Mouse (Mus musculus): ENCODE results near the gene Ccn2.
"Not testable (repeated sequence)": the region's sequence is repeated elsewhere in the genome, so short reads cannot be mapped to it uniquely, and the experiment has no call there.

Ccn2 gene

GRCm38 (mm10) chr10:24603035-24603434 is 7.8 kb downstream of the Ccn2 start:
- DNase-seq (ENCODE audit: low spot score in 2 of 2): no peak

GRCm38 (mm10) chr10:24603727-24604126 is 8.5 kb downstream of the Ccn2 start:
- no peak for DNase-seq (ENCODE audit: low spot score in 2 of 2)

- no peak for DNase-seq (ENCODE audit: low spot score in 2 of 2)
Measured at GRCm38 (mm10) chr10:24609146-24609545, 13.9 kb downstream of the Ccn2 start.

DNA sequence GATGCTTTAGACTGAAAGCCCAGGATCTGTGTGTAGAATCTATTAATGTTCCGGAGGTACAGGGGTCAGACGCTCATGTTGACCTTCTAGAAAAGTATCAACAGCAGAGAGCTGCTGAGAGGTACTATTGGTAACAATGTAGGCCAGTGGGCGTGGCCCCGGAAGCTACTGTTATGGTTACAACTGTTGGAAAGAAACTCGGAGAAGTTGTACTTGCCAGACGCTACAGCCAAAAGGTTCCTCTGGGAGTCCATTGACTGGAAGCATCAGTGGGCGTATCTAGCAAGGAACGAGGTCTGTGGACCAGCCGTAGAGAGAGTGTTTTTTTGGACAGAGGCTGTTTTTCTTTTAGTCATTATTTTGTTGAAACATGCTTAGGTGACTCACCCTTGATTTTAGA is 14.5 kb downstream of the Ccn2 start:
- DNase-seq (ENCODE audit: low spot score in 2 of 2): no peak

DNA sequence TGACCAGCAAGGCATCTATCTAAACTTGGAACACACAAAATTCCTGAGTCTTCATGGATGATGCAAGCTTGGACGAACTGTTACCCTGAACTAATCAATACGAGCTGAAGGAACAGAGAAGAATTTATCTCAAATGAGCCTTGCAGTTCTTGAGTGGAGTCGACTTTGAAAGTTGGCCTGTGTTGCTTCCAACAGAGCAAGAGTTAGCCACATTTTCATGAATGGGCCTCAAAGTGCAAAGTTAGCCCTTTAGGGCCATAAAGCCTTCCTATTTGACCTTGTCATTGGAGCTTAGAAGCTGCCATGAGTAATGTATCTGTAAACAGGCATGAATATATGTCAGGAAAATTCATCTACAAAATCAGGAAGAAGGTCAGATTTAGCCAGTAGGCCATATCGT is 19.5 kb downstream of the Ccn2 start:
- no peak for DNase-seq (ENCODE audit: low spot score in 2 of 2)

GRCm38 (mm10) chr10:24615799-24616198 is 20.6 kb downstream of the Ccn2 start:
- no peak for DNase-seq (ENCODE audit: low spot score in 2 of 2)

- DNase-seq (ENCODE audit: low spot score in 2 of 2): not testable (repeated sequence)
Measured at GRCm38 (mm10) chr10:24616572-24616971, 21.3 kb downstream of the Ccn2 start.

- DNase-seq (ENCODE audit: low spot score in 2 of 2): peak in 1 of 2 experiments; percentile 40
Measured at GRCm38 (mm10) chr10:24621572-24621971, 26.3 kb downstream of the Ccn2 start.

GRCm38 (mm10) chr10:24622586-24622985 is 27.3 kb downstream of the Ccn2 start:
- DNase-seq (ENCODE audit: low spot score in 2 of 2): peak; percentile 49 to 76

DNA sequence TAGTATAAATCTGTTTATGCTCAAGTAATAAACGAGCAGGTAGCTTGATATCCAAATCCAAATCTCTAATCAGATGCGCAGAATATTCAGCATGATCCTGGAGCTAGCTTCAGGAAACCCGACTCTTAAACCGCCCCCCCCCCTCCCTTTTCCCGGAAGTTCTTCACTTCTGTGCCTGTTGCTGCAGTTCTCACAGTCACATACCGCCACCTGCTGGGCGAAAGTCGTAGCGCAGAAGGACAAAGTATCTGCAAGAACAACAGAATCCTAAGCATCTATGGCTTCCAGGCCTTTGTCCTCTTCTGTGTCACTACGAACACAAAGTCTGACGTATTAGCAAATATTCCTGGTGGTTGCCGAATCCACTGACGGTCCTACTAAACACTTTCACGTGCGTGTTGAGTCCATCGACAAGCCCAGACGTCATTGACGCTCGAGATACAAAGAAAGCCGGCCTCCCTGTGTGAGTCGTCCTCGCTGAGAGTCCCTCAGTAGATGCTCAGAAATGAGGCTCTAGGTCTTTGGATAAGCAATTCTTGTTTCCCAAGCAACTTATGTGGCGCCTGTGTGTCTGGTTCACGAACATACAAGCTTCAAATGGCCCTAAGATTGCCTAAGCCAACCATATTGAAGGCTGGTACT is 29.9 kb downstream of the Ccn2 start:
- peak; percentile 39 to 67 for DNase-seq (ENCODE audit: low spot score in 2 of 2)

- no peak for DNase-seq (ENCODE audit: low spot score in 2 of 2)
Measured at GRCm38 (mm10) chr10:24627262-24627661, 32.0 kb downstream of the Ccn2 start.

- DNase-seq (ENCODE audit: low spot score in 2 of 2): no peak
Measured at GRCm38 (mm10) chr10:24628466-24628865, 33.2 kb downstream of the Ccn2 start.

DNA sequence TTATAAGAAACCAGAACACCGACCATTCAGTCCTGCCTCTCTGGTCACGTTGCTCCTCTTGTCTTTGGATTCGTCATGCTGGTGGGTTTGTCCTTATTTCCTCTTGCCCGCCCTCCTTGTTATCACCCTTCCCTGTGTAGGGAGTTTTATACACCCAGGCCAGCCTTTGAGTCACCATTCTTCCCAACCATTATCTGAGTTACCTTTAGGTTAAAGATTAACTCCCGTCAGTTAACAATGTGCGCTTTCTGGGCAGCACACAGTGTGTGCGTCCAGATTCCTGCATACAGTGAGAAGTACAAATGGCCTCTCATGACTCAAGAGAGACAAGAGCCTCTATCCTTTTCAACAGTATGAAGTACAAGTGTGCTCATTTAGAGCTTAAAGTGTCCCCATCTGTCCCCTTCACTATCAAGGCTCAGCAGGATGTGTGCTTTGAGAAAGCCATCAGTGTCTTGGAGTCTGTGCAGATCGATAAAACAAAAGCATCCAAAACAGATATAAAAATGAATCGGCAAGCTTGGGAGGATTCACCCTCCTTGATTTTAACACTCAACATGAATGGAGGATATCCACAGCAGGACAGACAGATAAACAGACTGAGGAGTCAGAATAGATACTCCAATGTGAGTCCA is 34.0 kb downstream of the Ccn2 start:
- no peak for DNase-seq (ENCODE audit: low spot score in 2 of 2)

DNA sequence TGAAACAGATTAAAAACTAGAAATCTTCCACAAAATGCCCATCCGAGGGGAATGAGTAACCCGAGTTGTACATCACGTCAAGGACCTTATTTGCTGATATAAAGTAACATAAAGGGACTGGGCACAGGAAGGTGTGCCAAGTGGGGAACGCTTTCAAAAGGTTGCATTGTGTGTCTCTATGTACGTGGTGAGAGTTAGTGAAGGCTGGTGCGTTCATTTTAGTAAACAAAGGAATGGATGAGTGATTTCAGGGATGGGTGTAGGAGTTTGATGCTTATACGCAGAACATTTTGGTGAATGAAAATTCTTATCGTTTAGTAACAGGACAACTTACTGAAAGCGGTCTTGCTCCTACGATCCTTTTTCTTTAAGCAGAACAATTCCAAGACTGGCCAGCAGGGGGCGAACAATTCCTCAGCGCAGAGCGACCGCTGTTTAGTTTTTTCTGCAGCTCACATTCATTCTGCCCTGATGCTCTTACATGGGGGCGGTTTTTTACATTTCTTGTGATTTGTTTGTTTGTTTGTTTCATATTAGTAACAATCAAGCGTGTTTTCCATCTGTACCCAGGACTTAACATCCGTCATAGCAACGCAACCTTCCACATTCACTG is 35.3 kb downstream of the Ccn2 start:
- DNase-seq (ENCODE audit: low spot score in 2 of 2): peak; percentile 25 to 57

GRCm38 (mm10) chr10:24631122-24631521 is 35.9 kb downstream of the Ccn2 start:
- DNase-seq (ENCODE audit: low spot score in 2 of 2): no peak

- DNase-seq (ENCODE audit: low spot score in 2 of 2): no peak
Measured at GRCm38 (mm10) chr10:24634288-24634687, 39.0 kb downstream of the Ccn2 start.

DNA sequence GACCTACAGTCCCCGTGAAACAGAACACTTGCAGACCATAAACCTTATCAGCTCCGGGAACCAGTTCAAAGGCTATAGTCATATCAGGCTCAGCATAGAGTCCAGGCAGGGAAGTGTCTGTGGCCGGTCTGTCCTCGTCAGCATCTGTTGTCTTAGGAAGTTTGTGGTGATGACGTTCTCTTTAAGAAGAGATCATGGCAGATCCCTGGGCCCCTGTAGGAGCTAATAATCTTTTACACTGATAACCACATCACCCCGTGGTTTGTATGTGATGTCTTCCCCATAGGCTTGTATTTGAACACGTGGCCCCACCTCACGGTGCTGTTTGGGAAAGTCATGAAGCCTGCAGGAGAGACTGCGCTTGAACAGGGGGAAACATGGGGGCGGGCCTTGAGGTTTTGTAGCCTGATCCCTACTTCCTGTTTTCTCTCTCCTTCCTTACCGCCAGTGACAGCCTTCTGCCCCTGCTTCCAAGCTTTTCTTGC is 40.1 kb downstream of the Ccn2 start:
- DNase-seq (ENCODE audit: low spot score in 2 of 2): no peak

- no peak for DNase-seq (ENCODE audit: low spot score in 2 of 2)
Measured at GRCm38 (mm10) chr10:24635884-24636283, 40.6 kb downstream of the Ccn2 start.

DNA sequence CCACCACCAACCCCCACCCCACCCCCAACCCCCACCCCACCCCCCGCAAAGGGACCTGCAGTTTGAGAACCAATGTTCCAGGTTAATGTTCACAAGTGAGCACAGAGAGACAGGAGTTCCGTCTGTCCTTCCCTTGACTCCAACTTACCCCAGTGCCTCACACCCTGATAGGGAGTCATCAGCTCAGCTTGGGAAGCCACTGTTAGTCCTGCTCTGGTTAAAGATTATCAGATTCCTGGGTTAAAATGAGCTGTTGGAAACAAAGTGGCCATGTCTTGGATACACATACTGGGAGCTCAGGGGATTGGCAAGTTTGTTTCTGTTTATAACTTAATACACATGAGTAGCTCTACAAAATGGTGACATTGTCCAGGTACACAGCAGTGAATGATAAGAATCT is 41.7 kb downstream of the Ccn2 start:
- no peak for DNase-seq (ENCODE audit: low spot score in 2 of 2)

DNA sequence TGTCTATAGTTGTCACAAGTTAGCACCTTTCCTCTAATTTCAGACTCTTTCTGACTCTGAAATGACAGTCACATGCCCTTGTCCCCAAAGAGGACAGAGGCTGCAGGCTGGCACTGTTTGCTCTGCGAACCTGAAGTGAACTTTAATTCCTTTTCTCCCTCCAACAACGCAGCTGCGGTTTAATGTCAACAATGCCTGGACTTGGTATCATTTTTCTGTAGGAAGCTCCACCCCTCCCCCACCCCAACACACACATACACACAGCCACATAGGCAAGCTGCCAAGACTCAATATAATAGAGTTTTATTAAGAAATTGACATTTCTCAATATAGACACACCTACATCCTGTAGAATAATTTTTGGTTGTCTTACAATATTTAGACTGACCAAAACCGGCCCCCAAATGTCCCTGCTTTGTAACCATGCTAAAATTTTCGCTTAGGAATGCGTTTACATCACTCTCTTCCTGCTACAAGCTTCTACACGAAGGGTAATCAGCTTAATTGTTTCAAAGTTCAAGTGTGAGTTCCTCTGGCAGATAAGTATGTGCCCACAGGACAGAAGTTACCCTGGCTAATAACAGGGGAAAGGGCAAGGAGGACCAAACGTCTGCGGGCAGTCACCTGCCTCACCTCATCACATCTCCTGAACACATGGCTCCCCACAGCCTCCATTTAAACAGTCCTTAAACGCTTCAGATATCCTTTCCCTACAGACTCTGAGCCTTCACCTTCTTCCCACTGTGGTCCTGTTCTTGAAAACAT is 43.2 kb downstream of the Ccn2 start:
- no peak for DNase-seq (ENCODE audit: low spot score in 2 of 2)

DNA sequence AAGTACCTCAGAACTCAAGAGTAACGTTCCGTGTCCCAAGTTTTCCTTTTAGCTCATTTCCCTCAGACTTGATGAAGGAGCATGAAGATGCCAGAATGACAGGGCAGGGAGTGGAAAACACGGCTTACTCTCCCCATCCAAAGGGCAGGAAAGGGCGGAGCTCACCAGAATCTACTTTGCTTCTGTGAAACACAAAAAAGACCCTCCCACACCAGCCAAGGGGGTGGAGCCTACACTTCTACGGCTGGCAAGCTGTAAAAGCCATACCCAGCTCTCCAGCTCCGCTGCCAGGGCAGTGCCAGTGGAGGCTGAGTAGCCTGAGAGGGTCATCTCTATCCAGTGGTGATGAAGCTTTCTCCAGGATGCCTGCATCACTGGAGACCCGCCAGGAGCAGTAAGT is 44.4 kb downstream of the Ccn2 start:
- no peak for DNase-seq (ENCODE audit: low spot score in 2 of 2)

DNA sequence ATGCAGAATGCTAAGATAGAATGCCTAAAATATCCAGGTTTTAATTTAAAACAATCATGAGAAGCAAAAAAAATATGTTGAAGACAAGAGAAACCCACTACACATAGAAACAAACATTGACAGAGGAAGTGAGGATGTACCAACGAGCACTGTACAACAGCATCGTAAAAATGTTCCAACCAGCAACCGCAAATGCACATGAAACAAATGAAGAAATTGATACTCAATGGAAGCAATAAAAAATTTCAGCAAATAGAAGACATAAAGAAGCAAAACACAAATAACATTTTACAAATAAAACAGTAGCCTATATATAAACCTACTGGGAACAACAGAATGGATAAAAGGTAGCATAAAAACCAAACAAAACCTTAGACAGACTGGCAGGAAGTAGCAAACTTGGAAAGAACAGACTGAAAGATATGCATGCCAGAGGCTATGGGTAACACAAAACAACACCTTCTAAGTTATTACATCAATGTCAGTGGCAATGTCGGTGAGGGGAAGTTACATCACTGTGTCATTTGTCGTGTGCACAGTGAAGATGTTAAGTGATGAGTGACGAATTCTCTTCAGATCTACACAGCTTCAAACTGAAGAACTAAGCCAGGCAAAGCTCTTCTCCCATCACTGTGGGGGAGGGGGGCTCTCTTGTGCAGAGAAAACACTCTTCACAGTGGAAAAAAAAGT is 45.1 kb downstream of the Ccn2 start:
- no peak for DNase-seq (ENCODE audit: low spot score in 2 of 2)
